Mouse (Mus musculus) forebrain, embryonic 15.5 days (tissue): ENCODE measurements at regions not wholly inside any gene's neighbourhood (a gene's known extent, or its start where the extent isn't known, plus 50 kb on each side); places are given as distances from the start of the nearest gene placed in this dataset.

Experiments used
- ATAC-seq: fragments of 200-750 bp; cut with Nextera tagmentation; replicated peaks from 2 replicates; pipeline ENCODE4 v1.8.0; 2017; ENCODE audit warnings: mild to moderate bottlenecking, moderate TSS enrichment, moderate library complexity
- H3K27ac ChIP-seq: fragments of 300-500 bp; sonication (generic); replicated peaks from 2 replicates; pipeline ENCODE4 v1.5.1; 2015; ENCODE audit warnings: mild to moderate bottlenecking, inconsistent platforms
- H3K27me3 ChIP-seq: fragments of 300-500 bp; sonication (generic); 2 replicates; pipeline ENCODE4 v1.6.1; 2015; ENCODE audit warnings: inconsistent platforms
- H3K36me3 ChIP-seq: fragments of 300-500 bp; sonication (generic); 2 replicates; pipeline ENCODE4 v1.6.1; 2015; ENCODE audit warnings: mild to moderate bottlenecking, inconsistent platforms
- H3K4me1 ChIP-seq: fragments of 300-500 bp; sonication (generic); 2 replicates; pipeline ENCODE4 v1.6.1; 2015; ENCODE audit warnings: inconsistent platforms
- H3K4me2 ChIP-seq: fragments of 300-500 bp; sonication (generic); replicated peaks from 2 replicates; pipeline ENCODE4 v1.6.1; 2015; ENCODE audit warnings: mild to moderate bottlenecking, inconsistent platforms
- H3K4me3 ChIP-seq: fragments of 300-500 bp; sonication (generic); 2 replicates; pipeline ENCODE4 v1.5.1; 2015; ENCODE audit warnings: mild to moderate bottlenecking, inconsistent platforms
- H3K9ac ChIP-seq: fragments of 300-500 bp; sonication (generic); replicated peaks from 2 replicates; pipeline ENCODE4 v1.6.1; 2015; ENCODE audit warnings: mild to moderate bottlenecking, inconsistent platforms
- H3K9me3 ChIP-seq: fragments of 300-500 bp; sonication (generic); 2 replicates; pipeline ENCODE4 v1.6.1; 2016; ENCODE audit warnings: inconsistent platforms
- WGBS: fragments of 180-500 bp; shearing (Covaris S2); methylation state at CpG from one replicate; pipeline ENCODE4 v1.1.7; 2015; ENCODE audit warnings: mixed read lengths; 5-methylcytosine and 5-hydroxymethylcytosine counted together

DNA sequence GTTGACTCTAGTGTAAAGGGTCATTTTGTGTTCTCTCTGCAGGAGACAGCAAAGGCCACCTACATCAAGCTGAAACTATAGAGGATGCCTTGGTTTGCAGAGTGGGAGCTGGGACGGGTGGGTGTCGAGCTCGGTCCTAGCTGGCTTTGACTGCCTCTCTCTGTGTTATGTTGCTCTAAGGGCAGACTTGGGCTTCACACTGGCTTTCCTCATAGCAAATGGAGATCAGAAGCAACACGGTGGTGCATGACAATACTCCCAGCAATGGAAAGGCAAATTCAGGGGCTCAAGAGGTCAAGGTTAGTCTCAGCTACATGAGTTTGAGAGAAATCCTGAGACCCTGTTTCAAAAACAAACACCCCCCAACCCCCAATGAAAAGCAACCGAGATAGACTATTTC, 122.1 kb downstream of the Evx1 start:
- H3K9ac ChIP-seq: no peak overlapping the region
- no peak for ATAC-seq
- no peaks in the 10 kb centered on the region for H3K4me1 ChIP-seq
- no peaks in the 10 kb centered on the region for H3K27me3 ChIP-seq
- H3K36me3 ChIP-seq: no peaks in the 10 kb centered on the region
- H3K4me3 ChIP-seq: no peak overlapping the region
- 88% methylated on average over 5 of the region's 5 CpGs for WGBS
- H3K9me3 ChIP-seq: no peaks in the 10 kb centered on the region
- no peak overlapping the region for H3K27ac ChIP-seq
- no peak overlapping the region for H3K4me2 ChIP-seq

DNA sequence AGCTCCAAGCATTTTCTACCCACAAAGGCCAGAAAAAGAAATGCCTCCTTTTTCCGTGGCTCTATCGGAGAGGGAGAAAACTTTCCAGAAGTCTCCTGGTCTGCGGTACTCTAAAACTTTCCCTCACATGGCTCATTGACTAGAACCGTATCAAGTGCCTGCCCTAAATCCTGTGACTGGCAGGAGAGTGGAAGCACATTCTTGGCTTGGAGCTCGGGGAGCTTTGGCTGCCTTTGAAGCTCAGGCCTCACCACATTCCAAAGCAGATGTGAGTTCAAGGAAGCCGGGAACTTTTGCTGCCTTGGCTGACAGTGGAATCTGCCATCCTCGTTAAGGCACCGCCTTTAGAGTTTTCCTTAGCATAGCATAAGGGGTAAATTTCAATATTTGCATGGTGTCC, 125.1 kb downstream of the Evx1 start:
- Histone ChIP-seq H3K27me3 (no peaks in the 10 kb centered on the region), H3K4me1 (peaks cover 7% of the 10 kb centered on the region), H3K9me3 (no peaks in the 10 kb centered on the region), H3K4me3 (no peak overlapping the region), H3K36me3 (no peaks in the 10 kb centered on the region), H3K4me2 (no peak overlapping the region), H3K9ac (no peak overlapping the region), H3K27ac (no peak overlapping the region)
- ATAC-seq: no peak
- WGBS: 56% methylated on average over 8 of the region's 8 CpGs

- Histone ChIP-seq H3K27ac (no peak overlapping the region), H3K4me3 (no peak overlapping the region), H3K4me1 (peaks cover 8% of the 10 kb centered on the region), H3K4me2 (no peak overlapping the region), H3K27me3 (no peaks in the 10 kb centered on the region), H3K36me3 (no peaks in the 10 kb centered on the region), H3K9ac (no peak overlapping the region), H3K9me3 (no peaks in the 10 kb centered on the region)
- WGBS: 87% methylated on average over 7 of the region's 7 CpGs
- no peak for ATAC-seq
Measured at GRCm38 (mm10) chr6:52439204-52439603, 125.9 kb downstream of the Evx1 start.

DNA sequence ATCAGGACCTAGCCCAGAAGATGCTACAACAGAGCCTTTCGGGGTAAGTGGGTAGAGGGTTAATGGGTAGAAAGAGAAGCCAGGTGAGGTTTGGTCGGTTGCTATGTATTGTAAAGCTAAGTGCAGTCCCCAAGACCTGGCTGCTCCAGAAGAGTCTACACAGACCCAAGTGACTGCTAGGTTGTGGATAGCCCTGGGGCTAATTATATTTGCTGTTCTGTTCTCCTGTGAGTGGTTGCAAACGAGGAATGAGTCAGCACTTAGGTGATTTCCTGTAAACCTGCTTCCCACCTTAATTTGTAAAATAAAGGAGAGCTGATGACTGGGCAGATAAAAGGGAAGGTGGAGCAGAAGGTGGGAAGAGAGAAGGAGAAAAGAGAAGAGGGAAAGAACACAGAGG, 126.9 kb downstream of the Evx1 start:
- H3K4me3 ChIP-seq: no peak overlapping the region
- H3K9ac ChIP-seq: no peak overlapping the region
- no peak for ATAC-seq
- H3K4me2 ChIP-seq: no peak overlapping the region
- H3K27ac ChIP-seq: no peak overlapping the region
- H3K4me1 ChIP-seq: peaks cover 8% of the 10 kb centered on the region
- H3K9me3 ChIP-seq: no peaks in the 10 kb centered on the region
- no peaks in the 10 kb centered on the region for H3K27me3 ChIP-seq
- 73% methylated on average over 3 of the region's 3 CpGs for WGBS
- H3K36me3 ChIP-seq: no peaks in the 10 kb centered on the region

GRCm38 (mm10) chr6:52443112-52443984, 130.1 kb downstream of the Evx1 start:
- Histone ChIP-seq H3K36me3 (no peaks in the 10 kb centered on the region), H3K4me2 (peak overlapping the region; percentile 31), H3K9ac (no peak overlapping the region), H3K4me3 (no peak overlapping the region), H3K27me3 (no peaks in the 10 kb centered on the region), H3K9me3 (no peaks in the 10 kb centered on the region), H3K27ac (no peak overlapping the region), H3K4me1 (peaks cover 8% of the 10 kb centered on the region)
- 34% methylated on average over 24 of the region's 24 CpGs for WGBS
- no peak for ATAC-seq

GRCm38 (mm10) chr6:52458828-52459227, 145.5 kb downstream of the Evx1 start:
- no peak overlapping the region for H3K27ac ChIP-seq
- H3K4me2 ChIP-seq: no peak overlapping the region
- H3K9ac ChIP-seq: no peak overlapping the region
- no peaks in the 10 kb centered on the region for H3K4me1 ChIP-seq
- 89% methylated on average over 11 of the region's 11 CpGs for WGBS
- no peaks in the 10 kb centered on the region for H3K36me3 ChIP-seq
- no peaks in the 10 kb centered on the region for H3K27me3 ChIP-seq
- no peak overlapping the region for H3K4me3 ChIP-seq
- no peaks in the 10 kb centered on the region for H3K9me3 ChIP-seq
- no peak for ATAC-seq

DNA sequence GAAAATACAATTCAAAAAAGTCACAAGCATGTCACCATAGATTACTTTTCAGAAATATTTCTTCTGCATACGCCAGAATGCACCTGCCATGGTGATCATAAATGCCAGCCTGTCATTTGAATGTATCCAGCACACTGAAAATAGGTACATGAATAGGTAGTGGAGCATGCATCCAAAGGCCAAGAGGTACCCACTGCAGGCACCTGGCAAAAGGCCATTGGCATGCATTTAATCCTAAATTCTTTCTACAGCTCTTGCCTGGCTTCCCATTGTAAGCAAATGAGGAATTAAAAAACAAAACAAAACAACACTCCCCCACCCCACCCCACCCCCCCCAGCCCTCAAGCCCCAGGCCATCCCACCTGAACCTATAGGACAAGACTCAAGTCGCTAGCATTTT, 147.9 kb downstream of the Evx1 start:
- WGBS: 84% methylated on average over 2 of the region's 2 CpGs

DNA sequence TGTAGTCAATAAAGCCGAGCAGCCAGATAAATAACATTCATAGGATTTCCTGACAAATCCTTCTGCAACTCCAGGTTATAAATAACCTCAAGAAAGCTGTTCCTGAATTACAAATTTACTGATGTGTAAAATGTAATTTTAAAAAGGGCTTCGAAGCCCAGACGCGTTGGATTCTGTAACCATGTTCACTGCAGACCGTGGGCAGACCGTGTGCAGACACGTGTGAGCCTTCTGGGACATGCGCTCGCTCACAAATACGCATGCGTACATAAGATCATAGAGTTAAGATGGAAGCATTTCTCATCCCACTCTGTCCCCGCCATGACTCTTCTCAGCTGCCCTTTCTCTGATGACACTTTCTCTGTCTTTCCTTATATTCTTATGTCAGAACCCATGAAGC, 150.1 kb downstream of the Evx1 start:
- H3K4me2 ChIP-seq: no peak overlapping the region
- no peaks in the 10 kb centered on the region for H3K27me3 ChIP-seq
- no peak for ATAC-seq
- no peaks in the 10 kb centered on the region for H3K4me1 ChIP-seq
- WGBS: 90% methylated on average over 12 of the region's 12 CpGs
- no peaks in the 10 kb centered on the region for H3K36me3 ChIP-seq
- H3K9me3 ChIP-seq: no peaks in the 10 kb centered on the region
- no peak overlapping the region for H3K9ac ChIP-seq
- H3K27ac ChIP-seq: no peak overlapping the region
- H3K4me3 ChIP-seq: no peak overlapping the region

More for the DNA sequence above, 147.9 kb downstream of the Evx1 start:
- no peaks in the 10 kb centered on the region for H3K4me1 ChIP-seq
- no peak for ATAC-seq
- H3K9me3 ChIP-seq: no peaks in the 10 kb centered on the region
- H3K4me3 ChIP-seq: no peak overlapping the region
- no peak overlapping the region for H3K4me2 ChIP-seq
- H3K27me3 ChIP-seq: no peaks in the 10 kb centered on the region
- no peaks in the 10 kb centered on the region for H3K36me3 ChIP-seq
- no peak overlapping the region for H3K9ac ChIP-seq
- H3K27ac ChIP-seq: no peak overlapping the region

- Histone ChIP-seq H3K27ac (no peak overlapping the region), H3K27me3 (no peaks in the 10 kb centered on the region), H3K4me3 (no peak overlapping the region)
Measured at GRCm38 (mm10) chr6:52464571-52464970, 151.3 kb downstream of the Evx1 start.

GRCm38 (mm10) chr6:52465834-52466525, 152.7 kb downstream of the Evx1 start:
- no peak overlapping the region for H3K27ac ChIP-seq
- ATAC-seq: no peak
- no peaks in the 10 kb centered on the region for H3K27me3 ChIP-seq
- H3K9ac ChIP-seq: no peak overlapping the region
- no peaks in the 10 kb centered on the region for H3K36me3 ChIP-seq
- 81% methylated on average over 9 of the region's 9 CpGs for WGBS
- no peaks in the 10 kb centered on the region for H3K9me3 ChIP-seq
- no peaks in the 10 kb centered on the region for H3K4me1 ChIP-seq
- no peak overlapping the region for H3K4me3 ChIP-seq
- no peak overlapping the region for H3K4me2 ChIP-seq

More at GRCm38 (mm10) chr6:52464571-52464970, 151.3 kb downstream of the Evx1 start:
- H3K9ac ChIP-seq: no peak overlapping the region
- WGBS: 78% methylated on average over 3 of the region's 3 CpGs
- H3K36me3 ChIP-seq: no peaks in the 10 kb centered on the region
- no peaks in the 10 kb centered on the region for H3K9me3 ChIP-seq
- no peak overlapping the region for H3K4me2 ChIP-seq
- no peak for ATAC-seq
- H3K4me1 ChIP-seq: no peaks in the 10 kb centered on the region

GRCm38 (mm10) chr6:52470831-52471230, 157.5 kb downstream of the Evx1 start:
- 89% methylated on average over 13 of the region's 13 CpGs for WGBS
- Histone ChIP-seq H3K27me3 (no peaks in the 10 kb centered on the region), H3K4me1 (peaks cover 7% of the 10 kb centered on the region; the same call in 1 of the 2 replicates), H3K9me3 (no peaks in the 10 kb centered on the region), H3K4me3 (no peak overlapping the region), H3K4me2 (no peak overlapping the region), H3K27ac (no peak overlapping the region), H3K36me3 (no peaks in the 10 kb centered on the region), H3K9ac (no peak overlapping the region)
- ATAC-seq: no peak

DNA sequence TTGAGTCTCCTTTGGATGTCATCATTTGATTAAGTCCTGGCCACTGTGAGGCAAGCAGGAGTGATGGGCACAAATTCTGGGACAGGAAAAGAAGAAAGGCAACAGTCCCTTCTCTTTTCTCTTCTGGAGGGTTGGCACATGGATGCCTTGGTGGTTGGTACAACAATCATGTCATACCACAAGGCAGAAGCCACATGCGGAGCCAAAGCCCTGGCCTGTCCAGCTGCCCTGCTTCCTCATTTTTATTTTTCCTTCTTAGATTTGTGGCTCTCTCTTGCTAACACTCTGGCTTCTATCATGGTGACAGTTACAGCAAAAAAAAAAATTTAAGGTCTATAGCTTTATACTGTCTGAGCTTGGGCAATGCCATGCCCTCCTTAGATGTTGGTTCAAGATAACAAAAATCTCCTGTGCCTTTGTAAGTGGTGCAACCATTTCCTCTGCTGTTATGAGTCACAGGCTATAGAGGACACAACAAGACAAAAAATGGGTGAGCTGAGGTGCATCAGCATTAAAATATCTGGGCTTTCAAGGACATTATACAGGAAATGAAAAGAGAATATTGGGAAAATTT, 158.2 kb downstream of the Evx1 start:
- no peak overlapping the region for H3K4me3 ChIP-seq
- H3K9me3 ChIP-seq: no peaks in the 10 kb centered on the region
- ATAC-seq: no peak
- H3K9ac ChIP-seq: no peak overlapping the region
- peaks cover 7% of the 10 kb centered on the region; the same call in 1 of the 2 replicates for H3K4me1 ChIP-seq
- H3K27ac ChIP-seq: no peak overlapping the region
- no peaks in the 10 kb centered on the region for H3K27me3 ChIP-seq
- no peaks in the 10 kb centered on the region for H3K36me3 ChIP-seq
- H3K4me2 ChIP-seq: no peak overlapping the region
- 96% methylated on average over 1 of the region's 1 CpGs for WGBS
